7 mouse cellular contexts compared by ENCODE assay signal in genomic region chr5:143547384-143547783, GRCm38 (mm10). TPM values are rescaled to one million over a fixed set of nuclear protein-coding genes. Genes with fewer than 3 reads are reported as not detected.
DNase-seq lines count a peak whose midpoint lies in the region; ATAC-seq and TF ChIP-seq lines count a peak whose summit lies in the region.

No protein-coding gene starts in this region.

- peaks cover 9% of the 10 kb centered on the region for H3K36me3 ChIP-seq in E14TG2a.4 (ENCODE audit: insufficient read depth, low read length)
- peaks cover 8% of the 10 kb centered on the region; the same call in 1 of the 2 replicates for H3K36me3 ChIP-seq in heart, embryonic 10.5 days
- H3K36me3 ChIP-seq in small intestine, adult 2 months (ENCODE audit: control insufficient read depth, insufficient read depth, low read length): 0 out of 2 replicates have a peak, but pooled peaks cover 2% of the 10 kb centered on the region

- H3K27me3 ChIP-seq in E14TG2a.4 (ENCODE audit: insufficient read depth, low read length): peaks cover 27% of the 10 kb centered on the region
- no peaks in the 10 kb centered on the region for H3K27me3 ChIP-seq in heart, embryonic 10.5 days (ENCODE audit: insufficient read depth, poor library complexity, severe bottlenecking)
- no peaks in the 10 kb centered on the region; the same call in 1 of the 2 replicates for H3K27me3 ChIP-seq in small intestine, adult 2 months (ENCODE audit: control insufficient read depth, insufficient read depth, low read length)

- TF ChIP-seq POLR2A in small intestine, adult 2 months (IDR thresholded peaks at IDR 0.05; ENCODE audit: low read depth, low read length): no peak

- DNase-seq in WW6 (ENCODE audit: low read depth, low spot score): peak; percentile 82
- DNase-seq in heart, embryonic 10.5 days (ENCODE audit: low spot score): peak; percentile 85
- peak; percentile 80 for DNase-seq in layer of hippocampus, postnatal 10 days (ENCODE audit: low spot score in 2 of 2)
- DNase-seq in lung, postnatal 14 days: peak; percentile 85

- ATAC-seq in common myeloid progenitor, adult 5-6 weeks (replicated peaks; ENCODE audit: low read depth, poor library complexity, severe bottlenecking): peak; percentile 79

- WGBS in heart, embryonic 10.5 days: 7% methylated on average over 11 of the region's 11 CpGs
- WGBS in small intestine, adult 2 months: 2% methylated on average over 11 of the region's 11 CpGs

- H3K27ac ChIP-seq in heart, embryonic 10.5 days: no peak overlapping the region
- no peak overlapping the region for H3K27ac ChIP-seq in small intestine, adult 2 months (ENCODE audit: insufficient read depth, low read depth, low read length)

- H3K9me3 ChIP-seq in E14TG2a.4 (ENCODE audit: low read length): no peaks in the 10 kb centered on the region
- no peaks in the 10 kb centered on the region for H3K9me3 ChIP-seq in heart, embryonic 10.5 days

- no peak overlapping the region for H3K4me3 ChIP-seq in E14TG2a.4 (replicated peaks; ENCODE audit: low read length)
- no peak overlapping the region for H3K4me3 ChIP-seq in heart, embryonic 10.5 days
- H3K4me3 ChIP-seq in small intestine, adult 2 months (ENCODE audit: low read depth, low read length): no peak overlapping the region

- TF ChIP-seq CTCF in E14TG2a.4 (conservative IDR thresholded peaks at IDR 0.05; ENCODE audit: low read length): peak; percentile 86
- TF ChIP-seq CTCF in small intestine, adult 2 months (IDR thresholded peaks at IDR 0.05; ENCODE audit: extremely low read depth, insufficient read length, insufficient replicate concordance, low read depth, low read length): peak; percentile 97

- peaks cover 28% of the 10 kb centered on the region for H3K4me1 ChIP-seq in E14TG2a.4 (replicated peaks; ENCODE audit: low read depth, low read length)
- peaks cover 17% of the 10 kb centered on the region for H3K4me1 ChIP-seq in heart, embryonic 10.5 days
- no peaks in the 10 kb centered on the region; the same call in 1 of the 2 replicates for H3K4me1 ChIP-seq in small intestine, adult 2 months (ENCODE audit: control insufficient read depth, insufficient read depth, insufficient read length, low read length)

RNA-seq across cellular contexts. Expression of gene Rac1, which starts 19.5 kb away (rescaled TPM):
- total RNA-seq in common myeloid progenitor, adult 5-6 weeks (2017): 113 and 129 TPM in 2 replicates
- polyA plus RNA-seq in heart, embryonic 10.5 days (2016; fragmentation: Nextera tagmentation; extraction: Ambion mirVana): 369 and 431 TPM in 2 replicates
- total RNA-seq in layer of hippocampus, postnatal 10 days (2021): 100 to 1,000 TPM; 444 to 449 TPM
- 219 and 504 TPM in 2 replicates for polyA plus RNA-seq in small intestine, adult 2 months (2012; rRNA removed)
